Mouse (Mus musculus): ENCODE data around the gene Gsg1.

The Gsg1 gene

DNA sequence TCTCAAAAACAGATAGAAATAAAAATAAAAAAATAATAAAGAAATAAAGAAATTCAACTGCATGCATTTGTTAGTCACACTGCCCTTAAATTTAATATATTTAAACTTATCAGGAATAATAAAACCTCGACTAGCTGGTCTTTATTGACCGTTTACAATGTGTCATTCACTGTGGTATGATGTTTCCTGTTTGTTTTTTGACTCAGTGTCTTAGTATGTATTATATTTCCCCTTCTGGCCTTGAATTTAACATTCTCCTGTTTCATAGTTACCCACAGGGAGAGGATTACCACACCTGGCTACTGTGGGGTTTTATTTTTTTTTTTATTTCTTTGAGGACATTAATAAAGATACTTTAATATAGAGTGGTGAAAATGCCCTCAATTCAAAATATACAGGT lies 8.4 kb upstream of the Gsg1 start:
- no peak for DNase-seq (ENCODE audit: extremely low read depth, low read depth, low spot score)

DNA sequence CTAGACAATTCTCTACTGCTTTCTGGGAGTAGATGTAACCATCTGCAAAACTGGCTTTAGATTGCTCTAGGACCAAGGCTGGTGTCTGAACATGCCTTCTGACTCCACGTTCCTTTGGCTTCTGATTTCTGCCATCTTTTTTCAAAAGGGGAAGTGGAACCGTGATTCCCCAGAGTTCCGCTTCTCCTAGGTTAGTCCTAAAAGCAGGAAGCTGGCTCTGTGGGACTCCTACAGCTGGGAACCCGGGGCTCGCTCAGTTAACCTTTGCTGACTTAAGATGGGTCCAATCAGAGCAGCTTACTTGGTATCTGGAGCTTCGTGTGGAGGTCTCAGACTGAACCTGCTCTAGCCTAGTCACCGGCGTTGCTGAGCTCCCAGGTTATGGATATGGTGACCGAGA lies 7.0 kb upstream of the Gsg1 start:
- DNase-seq (ENCODE audit: extremely low read depth, low read depth, low spot score): no peak

DNA sequence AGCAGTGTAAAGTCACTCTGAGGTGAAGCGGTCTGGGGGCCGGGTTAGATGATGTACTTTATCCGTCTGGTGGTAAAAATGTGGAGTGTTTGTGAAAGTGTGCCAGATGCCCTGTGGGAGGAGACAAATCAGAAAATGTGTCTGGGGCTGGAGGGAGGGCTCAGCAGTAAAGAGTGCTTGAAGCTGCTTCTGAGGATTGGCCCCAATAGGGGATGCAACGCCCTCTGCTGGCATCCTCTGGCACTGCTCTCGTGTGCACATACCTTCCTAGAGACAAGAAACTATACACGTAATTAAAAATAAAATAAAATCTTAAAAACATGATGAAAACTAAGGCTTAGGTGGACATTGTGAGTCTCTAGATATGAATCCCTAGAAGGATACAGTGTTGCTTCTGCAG lies 6.3 kb upstream of the Gsg1 start:
- DNase-seq (ENCODE audit: extremely low read depth, low read depth, low spot score): no peak

DNA sequence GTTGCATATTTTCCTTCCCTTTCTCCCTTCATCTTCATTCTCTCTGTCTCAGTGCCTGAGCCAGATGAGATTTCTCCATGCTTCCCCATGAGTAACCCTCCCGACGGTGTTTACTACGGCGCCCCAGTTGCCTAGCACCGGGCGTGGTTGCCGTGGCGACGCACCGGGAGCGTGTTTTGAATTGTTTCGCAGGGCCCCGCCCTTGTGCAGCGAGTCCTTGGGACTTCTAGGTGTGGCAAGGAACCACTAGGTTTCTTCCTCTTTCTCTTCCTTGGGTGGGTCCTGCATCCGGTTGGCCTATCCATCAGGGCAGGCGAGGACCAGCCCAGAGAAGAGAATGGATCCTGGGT lies 1.4 kb downstream of the Gsg1 start:
- no peak for DNase-seq (ENCODE audit: extremely low read depth, low read depth, low spot score)

DNA sequence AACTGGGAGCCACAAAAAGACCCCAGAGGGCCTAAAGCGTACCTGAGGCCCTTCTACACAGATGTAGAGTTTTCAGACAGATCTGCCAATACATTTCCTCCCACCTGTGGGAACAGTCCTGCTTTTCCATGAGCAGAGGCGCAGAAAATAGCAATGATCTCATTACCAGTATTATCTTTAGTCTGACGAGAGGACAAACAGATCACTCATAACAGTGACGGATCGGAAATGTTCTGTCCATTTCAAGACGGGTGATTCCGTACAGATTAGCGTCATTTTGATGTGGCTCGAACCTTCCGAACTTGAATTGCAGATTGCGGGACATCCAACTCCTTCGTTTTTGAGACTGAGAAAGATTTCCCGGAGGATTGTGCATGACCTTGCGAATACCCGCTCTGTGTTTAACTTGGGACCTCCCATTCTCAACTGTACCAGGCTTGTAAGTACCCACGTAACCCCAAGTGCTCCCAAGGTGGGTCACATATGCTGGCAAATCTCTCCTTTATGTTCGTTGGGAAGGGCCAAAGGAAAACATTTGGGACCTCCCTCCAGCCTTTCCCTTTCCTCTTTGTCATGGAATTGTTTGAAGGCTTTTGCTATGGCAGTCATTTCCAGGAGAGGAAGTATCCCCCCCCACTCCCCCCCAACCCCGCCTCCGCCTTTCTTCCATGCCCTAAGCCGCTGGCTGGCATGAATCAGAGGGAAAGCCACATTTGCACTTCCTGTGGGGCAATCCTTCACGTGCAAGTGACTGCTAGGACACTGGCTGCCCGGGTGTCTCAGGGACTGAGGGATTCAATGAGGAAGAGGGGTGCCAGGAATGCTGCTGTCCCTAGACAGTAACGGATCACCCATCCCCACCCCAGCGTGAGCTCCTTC lies 2.1 kb downstream of the Gsg1 start:
- no peak for DNase-seq (ENCODE audit: extremely low read depth, low read depth, low spot score)

DNA sequence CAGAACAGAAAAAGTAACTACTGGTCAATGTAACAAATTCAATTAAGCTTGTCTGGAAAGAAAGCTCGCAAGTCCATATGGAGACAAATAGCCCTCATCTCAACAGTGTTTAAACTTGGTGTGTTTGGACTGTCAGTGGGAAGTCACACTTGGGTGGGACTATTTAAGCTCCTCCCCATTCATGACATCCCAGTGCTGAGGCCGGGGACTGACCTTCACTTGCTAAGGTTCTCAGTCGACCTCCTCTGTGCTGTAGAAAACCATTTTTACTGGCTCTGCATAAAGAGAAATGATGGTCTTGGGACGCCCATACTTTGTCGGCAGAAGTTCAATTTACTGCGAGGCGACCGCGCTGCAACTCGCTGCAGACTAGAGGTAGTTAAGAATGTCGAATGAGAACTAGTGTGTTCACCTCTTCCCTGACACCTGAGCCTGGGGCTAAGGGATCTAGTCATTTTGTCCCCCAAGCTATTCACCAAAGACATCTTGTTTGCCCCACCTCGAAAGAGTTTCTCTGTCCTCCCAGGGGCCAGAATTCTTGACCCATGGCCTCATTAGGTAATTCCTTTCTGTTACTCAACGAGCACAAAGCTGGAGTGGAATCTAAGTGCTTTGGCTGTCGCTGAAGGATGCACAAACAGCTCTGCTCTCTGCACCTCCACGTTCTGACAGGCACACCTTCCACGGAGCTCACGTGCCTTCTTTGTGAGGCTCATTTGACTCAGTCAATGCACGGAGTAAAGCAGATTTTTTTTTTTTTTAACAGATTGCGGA lies 3.0 kb downstream of the Gsg1 start:
- DNase-seq (ENCODE audit: extremely low read depth, low read depth, low spot score): no peak

DNA sequence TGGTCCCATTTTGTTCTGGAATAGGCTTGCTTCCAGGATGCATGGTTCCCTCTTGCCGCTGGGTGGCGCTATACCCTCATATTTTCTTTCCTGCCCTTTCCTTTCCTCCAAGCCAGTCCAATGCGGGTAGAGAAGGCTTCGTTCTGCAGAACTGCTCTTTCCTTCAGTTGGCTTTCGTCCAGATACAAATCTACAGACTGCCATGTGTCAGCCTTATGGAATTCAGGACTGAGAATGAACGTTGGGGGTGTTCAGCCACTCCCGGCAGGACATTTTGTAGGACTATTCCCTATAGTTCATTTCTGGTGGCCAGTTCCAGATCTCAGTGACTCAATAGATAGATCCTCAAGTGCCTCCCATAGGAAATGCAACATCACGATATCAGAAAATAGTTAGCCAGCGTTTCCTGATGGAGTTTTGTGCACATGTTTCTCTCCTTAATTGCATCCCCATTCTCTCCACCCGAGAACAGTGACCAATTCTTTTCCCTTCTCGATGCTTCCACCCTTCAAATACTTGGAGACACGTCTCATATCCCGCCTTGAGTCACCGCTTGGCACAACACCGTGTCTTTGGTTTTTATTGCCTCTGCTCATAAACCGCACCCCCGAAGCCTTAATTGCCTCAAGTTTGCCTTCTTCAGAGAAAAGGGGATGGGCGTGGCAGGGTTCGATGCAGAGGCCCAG lies 4.2 kb downstream of the Gsg1 start:
- DNase-seq (ENCODE audit: extremely low read depth, low read depth, low spot score): no peak

DNA sequence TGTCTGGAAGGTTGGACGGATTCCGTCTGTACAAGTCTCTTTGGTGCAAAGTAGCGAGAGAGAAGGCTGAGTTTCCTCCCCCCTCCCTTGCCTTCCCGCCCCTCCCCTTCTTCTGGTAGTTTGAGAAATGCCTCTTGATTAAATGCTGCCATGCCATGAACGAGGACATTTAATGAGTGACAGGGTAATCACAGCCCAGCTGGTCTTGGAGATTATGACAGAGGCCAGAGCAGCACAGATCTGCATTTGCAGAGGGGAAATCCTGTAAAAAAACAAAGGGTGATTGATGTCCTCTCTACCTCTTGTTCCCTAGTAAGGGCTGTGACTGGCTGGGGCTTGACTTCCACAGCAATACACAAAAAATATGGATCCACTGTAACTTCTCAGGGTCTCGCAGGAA lies 6.3 kb downstream of the Gsg1 start:
- no peak for DNase-seq (ENCODE audit: extremely low read depth, low read depth, low spot score)

DNA sequence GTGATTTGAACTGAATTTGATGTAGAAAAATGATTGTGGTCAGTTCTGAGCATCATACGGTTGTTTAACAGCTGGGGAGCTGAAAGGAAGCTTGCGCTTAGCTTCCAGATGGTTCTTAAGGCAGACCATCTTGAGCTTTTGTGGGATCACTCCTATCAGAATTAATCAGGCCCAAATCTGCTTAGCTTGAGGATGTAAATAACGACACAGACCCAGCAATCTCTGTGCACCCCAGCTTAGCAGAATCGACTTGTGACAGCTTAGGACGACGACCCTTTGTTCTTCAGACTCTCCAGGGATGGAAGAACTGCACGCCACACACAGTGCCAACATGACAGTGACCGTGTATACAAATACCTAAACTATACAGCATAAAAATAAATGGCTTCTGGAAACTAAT lies 8.6 kb downstream of the Gsg1 start:
- no peak for DNase-seq (ENCODE audit: extremely low read depth, low read depth, low spot score)

DNA sequence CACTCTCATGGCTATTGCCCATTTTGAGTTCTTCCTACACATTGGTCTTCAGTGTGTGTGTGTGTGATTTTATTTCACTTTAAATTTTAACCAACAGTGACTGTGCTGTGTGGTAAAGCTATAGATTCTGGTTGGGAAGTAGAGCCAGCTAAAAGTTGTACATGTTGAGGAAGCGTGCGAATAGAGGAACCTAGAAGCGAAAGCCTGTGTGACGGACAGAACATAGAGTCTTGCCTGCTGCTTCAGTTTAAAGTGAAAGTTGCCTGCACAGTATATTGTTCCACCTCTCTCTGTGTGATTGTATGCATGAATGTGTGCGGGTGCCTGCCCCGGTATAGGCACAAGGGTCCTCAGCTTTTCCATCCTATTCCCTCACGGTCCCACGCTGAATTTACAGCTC lies 13.8 kb downstream of the Gsg1 start:
- DNase-seq (ENCODE audit: extremely low read depth, low read depth, low spot score): no peak

DNA sequence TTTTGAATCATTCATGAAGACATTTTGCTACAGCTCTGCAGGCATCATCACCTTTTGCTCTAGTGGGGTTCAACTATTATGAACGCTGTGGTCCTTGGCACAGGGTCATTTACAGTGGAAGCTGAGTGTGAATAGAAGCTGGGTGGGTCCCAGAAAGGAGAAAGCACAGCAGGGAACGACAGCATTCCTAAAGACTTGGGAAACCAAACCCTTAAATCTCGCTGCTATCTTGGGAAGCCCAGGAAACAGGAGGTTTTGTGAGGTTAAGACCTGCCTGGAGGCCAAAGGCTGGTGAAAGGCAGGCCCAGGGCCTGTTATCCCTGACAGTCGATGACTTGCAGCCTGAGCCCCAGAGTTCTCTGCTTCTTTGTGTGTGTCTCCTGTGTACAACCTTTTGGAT lies 15.9 kb downstream of the Gsg1 start:
- no peak for DNase-seq (ENCODE audit: extremely low read depth, low read depth, low spot score)

DNA sequence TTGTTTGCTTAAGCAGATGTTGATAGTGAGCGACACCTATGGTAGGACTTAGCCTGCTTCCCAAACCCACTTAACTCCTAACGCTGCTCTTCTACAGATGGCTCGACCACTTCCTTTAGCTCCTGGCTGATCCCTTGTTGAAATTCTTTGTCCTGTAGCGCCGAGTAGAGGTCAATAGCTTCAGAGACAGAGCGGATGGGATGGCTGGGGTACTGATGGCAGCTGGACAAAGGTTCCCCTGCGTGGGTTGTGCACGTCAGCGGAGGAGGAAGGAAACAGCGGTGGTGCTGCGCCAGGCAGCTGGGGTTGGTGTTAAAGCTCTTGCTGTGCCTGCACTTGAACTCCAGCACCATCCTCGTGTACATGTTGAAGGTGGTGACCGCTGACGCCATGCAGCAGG lies 16.8 kb downstream of the Gsg1 start:
- DNase-seq (ENCODE audit: extremely low read depth, low read depth, low spot score): no peak

DNA sequence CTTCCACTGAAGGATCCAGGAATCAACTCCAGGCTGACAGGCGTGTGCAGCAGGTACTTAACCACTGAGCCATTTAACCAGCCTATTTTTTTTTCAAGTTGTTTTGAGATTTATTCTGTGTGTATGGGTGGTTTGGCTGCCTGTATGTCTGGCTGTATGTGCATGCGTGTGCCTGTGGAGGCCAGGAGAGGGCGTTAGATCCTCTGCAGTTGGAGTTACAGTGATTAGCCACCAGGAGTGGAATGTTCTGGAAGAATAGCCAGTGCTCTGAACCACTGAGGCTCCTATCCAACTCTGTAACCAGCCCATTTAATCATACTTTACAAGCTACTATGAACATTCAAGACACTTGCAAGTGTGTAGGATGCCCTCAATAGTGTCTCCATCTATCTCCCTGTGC lies 17.6 kb downstream of the Gsg1 start:
- no peak for DNase-seq (ENCODE audit: extremely low read depth, low read depth, low spot score)

DNA sequence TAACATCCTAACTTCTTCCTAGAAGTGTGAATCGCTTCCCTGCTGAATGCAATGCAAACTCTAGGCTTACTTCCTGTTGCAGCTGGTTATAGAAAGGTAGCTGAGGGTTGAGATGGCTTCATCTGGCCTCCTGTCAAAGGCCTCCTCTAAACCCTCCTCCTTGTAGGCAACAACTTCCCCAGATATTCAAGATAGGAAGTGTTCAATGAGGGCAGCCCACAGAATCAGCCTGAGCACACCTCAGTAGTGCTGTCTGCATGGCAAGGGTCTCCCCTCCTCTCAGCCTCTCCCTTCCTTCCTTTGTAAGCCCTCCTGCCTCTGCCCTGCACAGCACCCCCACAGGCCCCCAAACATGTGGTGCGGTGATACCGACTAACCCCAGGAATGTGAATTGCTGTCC lies 18.4 kb downstream of the Gsg1 start:
- DNase-seq (ENCODE audit: extremely low read depth, low read depth, low spot score): no peak

DNA sequence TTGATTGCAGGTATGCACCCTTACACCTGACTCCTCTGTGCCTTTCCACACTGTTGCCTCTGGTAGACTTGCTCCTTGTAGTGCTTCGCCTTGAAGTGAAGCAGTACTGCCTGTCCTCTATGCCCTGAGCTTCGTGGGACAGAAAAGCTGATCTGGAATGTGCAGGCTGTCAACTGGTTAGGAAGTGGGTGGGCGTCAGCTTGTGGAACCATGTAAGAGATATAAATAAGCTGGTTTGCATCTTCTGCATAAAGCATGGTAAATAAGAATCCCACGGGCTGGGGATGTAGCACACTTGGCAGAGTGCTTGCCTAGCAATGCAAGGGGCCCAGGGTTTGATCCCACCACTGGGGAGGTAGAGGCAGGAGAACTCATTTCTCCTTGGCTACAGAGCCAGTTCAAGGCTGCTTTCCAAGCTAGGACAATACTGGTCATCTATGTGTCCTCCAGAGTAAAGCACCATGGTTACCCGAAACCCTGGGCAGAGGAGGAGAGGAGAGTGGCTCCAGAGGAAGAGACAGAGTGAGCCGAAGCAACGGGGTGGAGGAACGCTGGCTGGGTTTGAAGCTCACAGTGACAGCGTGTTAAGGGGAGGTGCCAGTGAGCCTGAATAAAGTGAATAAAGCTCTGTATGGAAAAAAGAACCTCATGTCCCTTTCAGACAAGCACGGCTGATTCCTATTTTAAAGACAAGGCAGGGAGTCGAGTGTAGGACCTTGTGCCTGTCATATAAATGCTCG lies 21.5 kb downstream of the Gsg1 start:
- no peak for DNase-seq (ENCODE audit: extremely low read depth, low read depth, low spot score)

DNA sequence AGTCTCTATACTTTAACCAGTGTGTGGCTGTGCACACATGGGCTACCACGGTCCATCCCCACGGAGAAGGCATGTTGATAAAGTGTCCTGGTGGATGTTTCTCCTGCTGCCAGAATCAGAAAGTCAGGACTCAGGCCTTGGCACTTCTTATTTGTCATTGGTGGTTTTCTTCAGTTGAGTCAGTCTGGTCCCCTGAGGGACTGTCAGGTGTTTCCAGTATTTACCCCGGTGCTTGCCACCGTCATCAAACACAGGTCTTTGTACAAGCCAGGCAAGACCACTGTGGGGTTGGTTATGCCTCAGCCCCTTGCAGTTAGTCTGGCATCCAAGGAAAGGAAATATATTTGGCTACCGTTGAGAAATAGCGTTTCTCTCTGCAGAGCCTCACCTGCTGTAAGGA lies 23.6 kb downstream of the Gsg1 start:
- DNase-seq (ENCODE audit: extremely low read depth, low read depth, low spot score): no peak

DNA sequence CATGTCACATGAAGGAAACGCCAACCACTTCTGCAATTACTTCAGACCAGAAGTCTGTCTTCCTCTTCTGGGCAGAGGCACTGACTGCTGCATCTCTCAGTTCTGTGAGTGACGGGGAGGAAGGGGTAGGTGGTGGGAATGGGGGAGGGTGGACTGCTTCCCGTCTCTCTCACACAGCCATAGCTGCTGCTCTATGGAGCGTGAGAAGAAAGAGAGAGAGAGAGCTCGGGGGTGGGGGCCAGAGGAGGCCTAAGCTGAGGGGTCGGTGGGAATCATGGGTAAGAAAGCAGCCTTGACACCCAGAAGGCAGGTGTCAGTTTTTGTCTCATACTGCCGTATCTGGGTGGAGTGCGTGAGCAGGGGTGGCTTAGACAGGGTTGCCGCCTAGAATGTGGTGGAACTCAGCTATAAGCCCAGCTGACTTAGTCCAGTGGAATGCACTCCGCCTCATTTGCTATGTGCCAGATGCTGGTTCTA lies 25.6 kb downstream of the Gsg1 start:
- DNase-seq (ENCODE audit: extremely low read depth, low read depth, low spot score): no peak

DNA sequence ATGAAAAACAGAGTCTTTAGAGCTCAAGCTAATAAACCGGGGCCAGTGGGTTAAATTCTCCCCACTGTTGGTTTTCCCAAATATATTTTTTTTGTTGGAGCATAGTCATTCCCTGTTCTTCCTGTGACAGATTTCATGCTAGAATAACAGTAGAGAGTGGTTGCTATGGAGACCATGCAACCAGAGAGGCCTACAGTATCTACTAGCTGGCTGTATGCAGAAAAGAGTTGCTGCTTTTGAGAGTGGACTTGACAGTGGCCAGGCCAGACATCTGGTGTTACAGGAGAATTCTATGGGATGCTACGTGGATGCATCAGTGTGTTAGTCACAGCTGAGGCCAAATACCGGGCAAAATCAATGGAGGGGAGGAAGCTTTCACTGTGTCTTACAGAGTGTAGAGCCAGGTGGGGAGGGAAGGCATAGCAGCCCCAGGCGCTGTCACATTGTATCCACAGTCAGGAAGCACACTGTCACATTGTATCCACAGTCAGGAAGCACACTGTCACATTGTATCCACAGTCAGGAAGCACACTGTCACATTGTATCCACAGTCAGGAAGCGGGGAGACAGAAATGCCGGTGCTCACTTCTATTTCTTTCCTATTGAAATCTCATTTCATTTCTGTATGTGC lies 30.2 kb downstream of the Gsg1 start:
- no peak for DNase-seq (ENCODE audit: extremely low read depth, low read depth, low spot score)

DNA sequence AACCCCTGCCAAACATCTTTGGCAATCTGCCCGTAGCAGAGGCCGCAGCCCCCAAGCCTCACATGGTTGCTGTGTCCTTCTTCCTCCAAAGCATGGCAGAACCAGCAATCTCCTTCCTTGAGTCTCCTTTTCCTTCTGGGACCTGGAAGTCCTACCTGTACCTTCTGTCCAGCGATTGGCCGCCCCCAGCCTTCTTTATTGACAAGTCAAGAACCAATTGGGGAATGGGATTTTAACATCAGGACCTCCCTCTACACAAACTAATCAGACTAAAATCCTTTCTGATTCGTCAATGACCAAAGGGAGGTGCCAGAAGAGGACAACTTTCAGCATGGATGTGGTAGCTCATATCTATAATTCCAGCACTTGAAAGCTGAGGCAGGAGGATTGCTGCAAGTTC lies 34.2 kb downstream of the Gsg1 start:
- DNase-seq (ENCODE audit: extremely low read depth, low read depth, low spot score): no peak

DNA sequence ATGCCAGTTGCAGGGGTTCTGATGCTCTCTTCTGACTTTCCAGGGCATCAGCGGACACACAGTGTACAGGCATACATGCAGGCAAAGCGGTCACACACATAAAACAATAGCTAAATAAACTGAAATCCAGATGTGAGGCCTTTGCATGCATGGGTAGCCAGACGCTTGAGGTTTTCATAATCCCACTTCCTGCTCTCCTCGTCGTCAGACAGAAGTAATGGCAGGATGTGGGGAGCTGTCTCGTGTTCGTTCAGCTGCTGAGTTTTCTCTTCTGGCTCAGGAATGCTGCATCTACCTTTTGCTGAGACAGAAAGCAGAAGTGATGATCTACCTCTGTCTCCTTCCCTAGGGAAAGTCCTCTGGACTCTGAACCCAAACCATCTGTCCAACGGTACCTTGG lies 35.8 kb downstream of the Gsg1 start:
- no peak for DNase-seq (ENCODE audit: extremely low read depth, low read depth, low spot score)

DNA sequence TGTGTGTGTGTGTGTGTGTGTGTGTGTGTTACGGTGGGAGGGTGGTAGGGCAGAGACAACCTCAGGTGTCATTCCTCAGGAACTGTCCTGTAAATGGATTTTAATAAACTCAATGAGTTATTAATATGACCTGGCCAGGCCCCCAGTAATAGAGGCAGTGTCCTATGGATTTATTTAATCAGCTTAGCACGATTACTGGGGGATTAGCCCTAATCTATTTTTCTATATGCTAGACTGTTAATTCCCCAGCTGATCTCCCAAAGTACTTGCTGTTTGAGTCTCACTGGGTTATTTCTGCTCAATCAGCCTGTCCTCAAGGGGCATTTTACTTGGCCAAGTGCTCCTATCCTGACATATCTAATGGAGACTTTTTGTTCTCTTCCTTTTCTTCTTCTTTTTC lies 41.5 kb downstream of the Gsg1 start:
- no peak for DNase-seq (ENCODE audit: extremely low read depth, low read depth, low spot score)

Data from fat pad, adult 2 months (tissue).